Mouse (Mus musculus) urinary bladder, postnatal 10 days (tissue): ENCODE data around the gene Usp6nl.

Experiments
- DNase-seq: peaks from one replicate; pipeline ENCODE4 v3.0.0; 2022; ENCODE audit warnings: low spot score

Gene Usp6nl

GRCm38 (mm10) chr2:6331324-6332137 is 9.1 kb downstream of the Usp6nl start:
- no peak for DNase-seq

- DNase-seq, result no peak
Observed at GRCm38 (mm10) chr2:6333570-6333969, 11.1 kb downstream of the Usp6nl start.

- DNase-seq, result no peak
Observed at GRCm38 (mm10) chr2:6334011-6334410, 11.5 kb downstream of the Usp6nl start.

- no peak for DNase-seq
Observed at GRCm38 (mm10) chr2:6335032-6335735, 12.7 kb downstream of the Usp6nl start.

GRCm38 (mm10) chr2:6336013-6336412 is 13.5 kb downstream of the Usp6nl start:
- DNase-seq, result no peak

- no peak for DNase-seq
Observed at GRCm38 (mm10) chr2:6336649-6337048, 14.2 kb downstream of the Usp6nl start.

GRCm38 (mm10) chr2:6337436-6337835 is 15.0 kb downstream of the Usp6nl start:
- no peak for DNase-seq

- DNase-seq, result no peak
Observed at GRCm38 (mm10) chr2:6338031-6338629, 15.7 kb downstream of the Usp6nl start.

GRCm38 (mm10) chr2:6340439-6340838 is 18.0 kb downstream of the Usp6nl start:
- no peak for DNase-seq

GRCm38 (mm10) chr2:6341496-6341895 is 19.0 kb downstream of the Usp6nl start:
- DNase-seq, result no peak

GRCm38 (mm10) chr2:6349256-6350092 is 27.0 kb downstream of the Usp6nl start:
- DNase-seq, result no peak

GRCm38 (mm10) chr2:6350164-6350563 is 27.7 kb downstream of the Usp6nl start:
- DNase-seq, result no peak

GRCm38 (mm10) chr2:6350931-6351695 is 28.6 kb downstream of the Usp6nl start:
- no peak for DNase-seq

- DNase-seq, result no peak
Observed at GRCm38 (mm10) chr2:6352541-6352971, 30.1 kb downstream of the Usp6nl start.

- DNase-seq, result no peak
Observed at GRCm38 (mm10) chr2:6353060-6353459, 30.6 kb downstream of the Usp6nl start.

- DNase-seq, result no peak
Observed at GRCm38 (mm10) chr2:6357306-6357705, 34.8 kb downstream of the Usp6nl start.

- DNase-seq, result no peak
Observed at GRCm38 (mm10) chr2:6359645-6360044, 37.2 kb downstream of the Usp6nl start.

- no peak for DNase-seq
Observed at GRCm38 (mm10) chr2:6363126-6363525, 40.7 kb downstream of the Usp6nl start.

- DNase-seq, result no peak
Observed at GRCm38 (mm10) chr2:6363922-6364321, 41.5 kb downstream of the Usp6nl start.

- DNase-seq, result no peak
Observed at GRCm38 (mm10) chr2:6366521-6366928, 44.1 kb downstream of the Usp6nl start.

- no peak for DNase-seq
Observed at GRCm38 (mm10) chr2:6366973-6367372, 44.5 kb downstream of the Usp6nl start.
